Mouse (Mus musculus) MEL (cell line): ENCODE measurements around the gene Ugt8a. TPM values are rescaled to one million over a fixed set of nuclear protein-coding genes. Genes with fewer than 3 reads are reported as not detected.

Source experiments
- DNase-seq: peaks from one replicate; pipeline ENCODE4 v3.0.0; 2011; ENCODE audit warnings: low read depth, low spot score
- H3K27ac ChIP-seq: 2 replicates; pipeline ENCODE4 v1.5.1; 2012; ENCODE audit warnings: low read depth, mild to moderate bottlenecking, control low read depth, low read length, moderate library complexity; ENCODE audit not compliant: control insufficient read depth
- H3K27me3 ChIP-seq, 2 experiments: fragments of 150-350 bp in 1 of 2; sonication (generic) in 1 of 2; 2 replicates each; pipeline ENCODE4 v1.6.1; 2012; ENCODE audit warnings: low read length in 2 of 2, mild to moderate bottlenecking in 2 of 2, improper control_type of control experiment in 1 of 2, moderate library complexity in 1 of 2; ENCODE audit not compliant: insufficient read depth in 2 of 2, control insufficient read depth in 1 of 2
- H3K36me3 ChIP-seq, 2 experiments: 2 replicates each; pipeline ENCODE4 v1.6.1; 2012 to 2014; ENCODE audit warnings: low read length in 2 of 2, improper control_type of control experiment in 1 of 2, inconsistent platforms in 1 of 2, mild to moderate bottlenecking in 1 of 2; ENCODE audit not compliant: insufficient read depth in 2 of 2, control insufficient read depth in 1 of 2
- H3K4me1 ChIP-seq, 2 experiments: fragments of 150-350 bp in 1 of 2; sonication (generic) in 1 of 2; 2 replicates each; pipeline ENCODE4 v1.6.1; 2012; ENCODE audit warnings: low read length in 2 of 2, improper control_type of control experiment in 1 of 2, mild to moderate bottlenecking in 1 of 2; ENCODE audit not compliant: insufficient read depth in 2 of 2, control insufficient read depth in 1 of 2
- H3K4me3 ChIP-seq, 2 experiments: fragments of 150-350 bp in 1 of 2; sonication (generic) in 1 of 2; 2 replicates each; pipeline ENCODE4 v1.5.1; 2012; ENCODE audit warnings: low read depth in 2 of 2, low read length in 2 of 2, mild to moderate bottlenecking in 2 of 2, moderate library complexity in 2 of 2, control low read depth in 1 of 2, improper control_type of control experiment in 1 of 2; ENCODE audit not compliant: control insufficient read depth in 1 of 2, insufficient read depth in 1 of 2
- H3K79me2 ChIP-seq: 2 replicates; pipeline ENCODE4 v1.6.1; 2012; ENCODE audit warnings: mild to moderate bottlenecking, low read length, moderate library complexity; ENCODE audit not compliant: control insufficient read depth, poor library complexity, insufficient read depth
- H3K9ac ChIP-seq: 2 replicates; pipeline ENCODE4 v1.6.1; 2012; ENCODE audit warnings: low read depth, mild to moderate bottlenecking, control low read depth, low read length, moderate library complexity; ENCODE audit not compliant: control insufficient read depth, poor library complexity, severe bottlenecking
- H3K9me3 ChIP-seq: fragments of 150-350 bp; sonication (generic); replicated peaks from 2 replicates; pipeline ENCODE4 v1.6.1; 2012; ENCODE audit warnings: mild to moderate bottlenecking, low read length, improper control_type of control experiment, moderate library complexity; ENCODE audit not compliant: insufficient read depth
- BHLHE40 ChIP-seq: IDR thresholded peaks from 2 replicates; pipeline ENCODE4 v1.6.1; 2012; ENCODE audit warnings: low read depth, mild to moderate bottlenecking, inconsistent platforms, low read length, improper control_type of control experiment, borderline replicate concordance
- CHD1 ChIP-seq: IDR thresholded peaks from 2 replicates; pipeline ENCODE4 v1.6.1; 2012; ENCODE audit warnings: low read depth, mild to moderate bottlenecking, inconsistent platforms, low read length, improper control_type of control experiment
- CHD2 ChIP-seq: IDR thresholded peaks from 2 replicates; pipeline ENCODE4 v1.6.1; 2011; ENCODE audit warnings: low read length, improper control_type of control experiment
- CTCF ChIP-seq, 3 experiments: IDR thresholded peaks in 2 of 3; conservative IDR thresholded peaks in 1 of 3; 2 replicates each; pipeline ENCODE4 v1.5.1; 2011 to 2012; ENCODE audit warnings: low read length in 3 of 3, low read depth in 2 of 3, mild to moderate bottlenecking in 2 of 3, improper control_type of control experiment in 1 of 3, inconsistent platforms in 1 of 3, mixed read lengths in 1 of 3, moderate library complexity in 1 of 3; ENCODE audit not compliant: control insufficient read depth in 1 of 3, insufficient read depth in 1 of 3, poor library complexity in 1 of 3, severe bottlenecking in 1 of 3
- E2F4 ChIP-seq: IDR thresholded peaks from 2 replicates; pipeline ENCODE4 v1.6.1; 2011; ENCODE audit warnings: low read depth, low read length, improper control_type of control experiment, borderline replicate concordance
- EP300 ChIP-seq, 2 experiments: IDR thresholded peaks; 2 replicates each; pipeline ENCODE4 v1.6.1; 2011; ENCODE audit warnings: improper control_type of control experiment in 2 of 2, low read length in 2 of 2, low read depth in 1 of 2, mild to moderate bottlenecking in 1 of 2
- MAFK ChIP-seq: IDR thresholded peaks from 2 replicates; pipeline ENCODE4 v1.6.1; 2011; ENCODE audit warnings: low read depth, mild to moderate bottlenecking, low read length, improper control_type of control experiment, borderline replicate concordance
- MAZ ChIP-seq: IDR thresholded peaks from 2 replicates; pipeline ENCODE4 v1.6.1; 2012; ENCODE audit warnings: low read depth, mild to moderate bottlenecking, inconsistent platforms, low read length, improper control_type of control experiment
- MEF2A ChIP-seq: IDR thresholded peaks from 2 replicates; pipeline ENCODE4 v1.6.1; 2014; ENCODE audit warnings: low read depth, mild to moderate bottlenecking, inconsistent platforms, low read length, improper control_type of control experiment; ENCODE audit not compliant: poor library complexity, insufficient replicate concordance, severe bottlenecking; ENCODE audit errors: extremely low read depth
- MXI1 ChIP-seq: IDR thresholded peaks from 2 replicates; pipeline ENCODE4 v1.6.1; 2011; ENCODE audit warnings: mild to moderate bottlenecking, low read depth, low read length, improper control_type of control experiment
- MYB ChIP-seq: IDR thresholded peaks from 2 replicates; pipeline ENCODE4 v1.6.1; 2011; ENCODE audit warnings: mild to moderate bottlenecking, low read depth, low read length, improper control_type of control experiment
- NELFE ChIP-seq: IDR thresholded peaks from 2 replicates; pipeline ENCODE4 v1.6.1; 2011; ENCODE audit warnings: low read depth, low read length, improper control_type of control experiment
- POLR2A ChIP-seq, 2 experiments: IDR thresholded peaks; 2 replicates each; pipeline ENCODE4 v1.6.1; 2011 to 2012; ENCODE audit warnings: low read length in 2 of 2, mild to moderate bottlenecking in 2 of 2, control low read depth in 1 of 2, improper control_type of control experiment in 1 of 2, low read depth in 1 of 2, moderate library complexity in 1 of 2; ENCODE audit not compliant: control insufficient read depth in 1 of 2, insufficient read depth in 1 of 2, poor library complexity in 1 of 2
- POLR2AphosphoS2 ChIP-seq: IDR thresholded peaks from 2 replicates; pipeline ENCODE4 v1.6.1; 2011; ENCODE audit warnings: low read length, improper control_type of control experiment
- POLR2AphosphoS5 ChIP-seq: IDR thresholded peaks from 2 replicates; pipeline ENCODE4 v1.6.1; 2012; ENCODE audit warnings: low read depth, borderline replicate concordance, mild to moderate bottlenecking, inconsistent platforms, low read length, moderate library complexity, mixed read lengths
- RAD21 ChIP-seq: IDR thresholded peaks from 2 replicates; pipeline ENCODE4 v1.6.1; 2011; ENCODE audit warnings: mild to moderate bottlenecking, low read depth, low read length, improper control_type of control experiment
- RCOR1 ChIP-seq: IDR thresholded peaks from 2 replicates; pipeline ENCODE4 v1.6.1; 2012; ENCODE audit warnings: low read depth, mild to moderate bottlenecking, inconsistent platforms, low read length, improper control_type of control experiment
- SMC3 ChIP-seq: IDR thresholded peaks from 2 replicates; pipeline ENCODE4 v1.6.1; 2011; ENCODE audit warnings: low read depth, low read length, improper control_type of control experiment
- TCF12 ChIP-seq: IDR thresholded peaks from 2 replicates; pipeline ENCODE4 v1.6.1; 2014; ENCODE audit warnings: low read depth, mild to moderate bottlenecking, inconsistent platforms, low read length, improper control_type of control experiment, moderate library complexity
- USF2 ChIP-seq, 2 experiments: IDR thresholded peaks; 2 replicates each; pipeline ENCODE4 v1.6.1; 2011 to 2012; ENCODE audit warnings: improper control_type of control experiment in 2 of 2, low read length in 2 of 2, borderline replicate concordance in 1 of 2, inconsistent platforms in 1 of 2, low read depth in 1 of 2, mild to moderate bottlenecking in 1 of 2; ENCODE audit not compliant: insufficient read depth in 1 of 2
- ZKSCAN1 ChIP-seq: IDR thresholded peaks from 2 replicates; pipeline ENCODE4 v1.6.1; 2012; ENCODE audit warnings: low read depth, mild to moderate bottlenecking, inconsistent platforms, low read length, improper control_type of control experiment, moderate library complexity
- ZMIZ1 ChIP-seq: IDR thresholded peaks from 2 replicates; pipeline ENCODE4 v1.6.1; 2012; ENCODE audit warnings: low read depth, mild to moderate bottlenecking, inconsistent platforms, low read length, improper control_type of control experiment, moderate library complexity
- ZNF384 ChIP-seq: IDR thresholded peaks from 2 replicates; pipeline ENCODE4 v1.6.1; 2012; ENCODE audit warnings: low read depth, mild to moderate bottlenecking, inconsistent platforms, low read length, improper control_type of control experiment
- polyA plus RNA-seq, 2 experiments: library from polyadenylated mRNA; stranded (reverse) in 1 of 2; unstranded in 1 of 2; fragments of >175 nt in 1 of 2; fragments of >200 nt in 1 of 2; gene quantifications; 2 replicates each; pipeline versions ENCODE4 v1.2.1 to v1.2.4; 2012; ENCODE audit warnings: low replicate concordance in 2 of 2, low read depth in 1 of 2; ENCODE audit not compliant: insufficient read length in 2 of 2, insufficient read depth in 1 of 2, missing spikeins in 1 of 2
- total RNA-seq: library from RNA; depleted of rRNA; stranded (reverse); fragments of 300-350 nt; gene quantifications from 2 replicates; pipeline ENCODE4 v1.2.3, GENCODE M21; 2012; rRNA removed

Ugt8a gene
- total RNA-seq (not detected in 2 replicates), polyA plus RNA-seq (not detected)

- no peak within 1 kb of the TSS for H3K9ac ChIP-seq
- no peaks in the 10 kb centered on the region for H3K9me3 ChIP-seq
- no peak for TF ChIP-seq ZKSCAN1
- TF ChIP-seq CTCF (IDR thresholded peaks at IDR 0.05 in 2 of 3, conservative IDR thresholded peaks at IDR 0.05 in 1 of 3; ENCODE audit: control insufficient read depth in 1 of 3, insufficient read depth in 1 of 3, low read depth in 2 of 3, low read length in 3 of 3, poor library complexity in 1 of 3, severe bottlenecking in 1 of 3), result no peak
- TF ChIP-seq SMC3, result no peak
- TF ChIP-seq MYB, result no peak
- TF ChIP-seq MEF2A, result no peak
- no peak for TF ChIP-seq MAZ
- H3K4me3 ChIP-seq, result no peak within 1 kb of the TSS
- no peak within 1 kb of the TSS for H3K27ac ChIP-seq
- no peaks in the 10 kb centered on the region for H3K27me3 ChIP-seq
- H3K79me2 ChIP-seq, result no peaks in the 10 kb centered on the region
- peaks cover 0 to 8% of the 10 kb centered on the region in 2 experiments; a peak in 2 of 4 replicates for H3K36me3 ChIP-seq
- H3K4me1 ChIP-seq, result peaks cover 5 to 8% of the 10 kb centered on the region in 2 experiments
- DNase-seq, result no peak
Measured at GRCm38 (mm10) chr3:125938092-125938755, at the start of gene Ugt8a. Gene Ugt8a, minus strand, starts transcription at chr3:125938619.

GRCm38 (mm10) chr3:125986639-125987038 is 48.2 kb upstream of the Ugt8a start:
- no peak for TF ChIP-seq MAFK
- Histone ChIP-seq H3K36me3 (no peaks in the 10 kb centered on the region), H3K9me3 (no peaks in the 10 kb centered on the region), H3K27me3 (no peaks in the 10 kb centered on the region), H3K27ac (no peak overlapping the region), H3K79me2 (no peaks in the 10 kb centered on the region), H3K9ac (no peak overlapping the region), H3K4me3 (no peak overlapping the region), H3K4me1 (no peaks in the 10 kb centered on the region)
- DNase-seq, result no peak

GRCm38 (mm10) chr3:125983707-125984420 is 45.4 kb upstream of the Ugt8a start:
- TF ChIP-seq MYB (no peak), USF2 (IDR thresholded peaks at IDR 0.05; ENCODE audit: borderline replicate concordance in 1 of 2, insufficient read depth in 1 of 2, low read depth in 1 of 2, low read length in 2 of 2) (no peak), POLR2AphosphoS5 (no peak), MAZ (no peak), MXI1 (no peak), RAD21 (no peak), POLR2AphosphoS2 (no peak), NELFE (no peak), TCF12 (no peak), EP300 (IDR thresholded peaks at IDR 0.05; ENCODE audit: low read depth in 1 of 2, low read length in 2 of 2) (no peak), E2F4 (no peak), SMC3 (no peak), ZMIZ1 (no peak), RCOR1 (no peak), ZKSCAN1 (no peak), POLR2A (IDR thresholded peaks at IDR 0.05; ENCODE audit: control insufficient read depth in 1 of 2, insufficient read depth in 1 of 2, low read depth in 1 of 2, low read length in 2 of 2, poor library complexity in 1 of 2) (no peak), BHLHE40 (no peak), CHD1 (no peak), CHD2 (no peak), ZNF384 (no peak)
- Histone ChIP-seq H3K36me3 (peaks cover 0 to 4% of the 10 kb centered on the region in 2 experiments; a peak in 1 of 4 replicates), H3K27me3 (no peaks in the 10 kb centered on the region)

More at GRCm38 (mm10) chr3:125983707-125984420, 45.4 kb upstream of the Ugt8a start:
- Histone ChIP-seq H3K4me3 (no peak overlapping the region), H3K9me3 (no peaks in the 10 kb centered on the region), H3K9ac (no peak overlapping the region), H3K4me1 (no peaks in the 10 kb centered on the region), H3K27ac (no peak overlapping the region), H3K79me2 (no peaks in the 10 kb centered on the region)
- DNase-seq, result no peak
